Mouse (Mus musculus) layer of hippocampus, adult 18-20 months (tissue): ENCODE results near the gene Camk2d. TPM values are rescaled to one million over a fixed set of nuclear protein-coding genes. Genes with fewer than 3 reads are reported as not detected.

Experiments
- DNase-seq, 2 experiments: peaks; one replicate each; pipeline ENCODE4 v3.0.0; 2022; ENCODE audit warnings: low spot score in 2 of 2
- long read RNA-seq: library from polyadenylated mRNA; stranded (forward); transcript quantifications from one replicate; pipeline ENCODE4 v2.0.0, GENCODE M21; 2021
- total RNA-seq, 2 experiments: library from RNA; stranded (reverse); gene quantifications; 2 replicates each; pipeline ENCODE4 v1.2.3; 2021

Gene Camk2d
- total RNA-seq = 10 to 100 TPM; 42.6 to 48.9 TPM
- long read RNA-seq, full-length matches to known transcripts = 29 of 45 reads
- long read RNA-seq, partial matches to known transcripts = 6 of 45 reads
- long read RNA-seq, other reads (novel, unspliced or antisense) = 10 of 45 reads

- peak; percentile 87 to 93 for DNase-seq
These were observed at the start of gene Camk2d for GRCm38 (mm10) chr3:126596086-126596485. TSS of gene Camk2d (plus strand) at chr3:126596302.

GRCm38 (mm10) chr3:126547941-126548340 is 48.2 kb upstream of the Camk2d start:
- DNase-seq = no peak

- no peak for DNase-seq
These were observed 32.5 kb upstream of the Camk2d start for GRCm38 (mm10) chr3:126563646-126564045.

GRCm38 (mm10) chr3:126570628-126571027 is 25.5 kb upstream of the Camk2d start:
- DNase-seq = no peak

GRCm38 (mm10) chr3:126572915-126573314 is 23.2 kb upstream of the Camk2d start:
- no peak for DNase-seq

- DNase-seq = no peak
These were observed 20.2 kb upstream of the Camk2d start for GRCm38 (mm10) chr3:126575927-126576326.

GRCm38 (mm10) chr3:126586134-126586533 is 10.0 kb upstream of the Camk2d start:
- no peak for DNase-seq

- no peak for DNase-seq
These were observed 8.6 kb upstream of the Camk2d start for GRCm38 (mm10) chr3:126587477-126587876.

GRCm38 (mm10) chr3:126589556-126589955 is 6.5 kb upstream of the Camk2d start:
- DNase-seq = no peak

- no peak for DNase-seq
These were observed 646 bp upstream of the Camk2d start for GRCm38 (mm10) chr3:126595456-126595855.

- DNase-seq = peak; percentile 64 to 75
These were observed 524 bp downstream of the Camk2d start for GRCm38 (mm10) chr3:126596491-126597160.

GRCm38 (mm10) chr3:126597161-126597595 is 1.1 kb downstream of the Camk2d start:
- peak; percentile 21 to 50 for DNase-seq

GRCm38 (mm10) chr3:126597596-126598328 is 1.7 kb downstream of the Camk2d start:
- DNase-seq = peak in 1 of 2 experiments; percentile 34

- DNase-seq = no peak
These were observed 2.2 kb downstream of the Camk2d start for GRCm38 (mm10) chr3:126598329-126598676.

- DNase-seq = no peak
These were observed 2.8 kb downstream of the Camk2d start for GRCm38 (mm10) chr3:126598881-126599280.

GRCm38 (mm10) chr3:126599335-126599734 is 3.2 kb downstream of the Camk2d start:
- DNase-seq = no peak

GRCm38 (mm10) chr3:126599936-126600335 is 3.8 kb downstream of the Camk2d start:
- DNase-seq = no peak

- DNase-seq = peak in 1 of 2 experiments; percentile 69
These were observed 6.7 kb downstream of the Camk2d start for GRCm38 (mm10) chr3:126602772-126603171.

GRCm38 (mm10) chr3:126604656-126605434 is 8.7 kb downstream of the Camk2d start:
- DNase-seq = no peak

GRCm38 (mm10) chr3:126609310-126609709 is 13.2 kb downstream of the Camk2d start:
- no peak for DNase-seq

GRCm38 (mm10) chr3:126609795-126610451 is 13.8 kb downstream of the Camk2d start:
- no peak for DNase-seq
